12 mouse cellular contexts compared by ENCODE assay signal in genomic region chr6:125232516-125232915, GRCm38 (mm10). TPM values are rescaled to one million over a fixed set of nuclear protein-coding genes. Genes with fewer than 3 reads are reported as not detected.
DNase-seq lines count a peak whose midpoint lies in the region; ATAC-seq and TF ChIP-seq lines count a peak whose summit lies in the region.
"Had no signal": no experiment of that assay in that cellular context is flagged by ENCODE, and none has a peak within 500 bp of the region (broad histone marks: within the 10 kb centered on the region; RNA-seq: fewer than 3 reads in every experiment).

No protein-coding gene starts in this region.

- H3K27ac ChIP-seq in heart, embryonic 12.5 days (ENCODE audit: poor library complexity, severe bottlenecking): 0 out of 2 replicates have a peak overlapping the region, but pooled peaks have one; percentile 81
- no peak overlapping the region for H3K27ac ChIP-seq in lung, embryonic 14.5 days (ENCODE audit: low read depth)
- peak overlapping the region; percentile 30 for H3K27ac ChIP-seq in MEL (ENCODE audit: control insufficient read depth, low read depth, low read length)
- H3K27ac ChIP-seq in liver, embryonic 15.5 days (replicated peaks): peak overlapping the region; percentile 84

- ATAC-seq in heart, embryonic 12.5 days (ENCODE audit: insufficient number of reproducible peaks, low FRiP score): no peak
- no peak for ATAC-seq in lung, embryonic 14.5 days (ENCODE audit: insufficient read depth)
- no peak for ATAC-seq in liver, embryonic 15.5 days (ENCODE audit: insufficient read depth)
- ATAC-seq in CD4-positive, CD25-positive, alpha-beta regulatory T cell, adult 4 months: no peak
- no peak for ATAC-seq in frontal cortex, adult (ENCODE audit: low TSS enrichment)

- H3K4me2 ChIP-seq in heart, embryonic 12.5 days: no peak overlapping the region
- H3K4me2 ChIP-seq in lung, embryonic 14.5 days: peak overlapping the region; percentile 98; the same call in 1 of the 2 replicates
- peak overlapping the region; percentile 86 for H3K4me2 ChIP-seq in liver, embryonic 15.5 days

- no peak overlapping the region for H3K9ac ChIP-seq in heart, embryonic 12.5 days
- H3K9ac ChIP-seq in lung, embryonic 14.5 days: no peak overlapping the region
- peak overlapping the region; percentile 85 for H3K9ac ChIP-seq in MEL (ENCODE audit: control insufficient read depth, low read depth, low read length, poor library complexity, severe bottlenecking)
- 0 out of 2 replicates have a peak overlapping the region, but pooled peaks have one; percentile 62 for H3K9ac ChIP-seq in liver, embryonic 15.5 days

- no peak for TF ChIP-seq POLR2A in MEL (IDR thresholded peaks at IDR 0.05; ENCODE audit: control insufficient read depth in 1 of 2, insufficient read depth in 1 of 2, low read depth in 1 of 2, low read length in 2 of 2, poor library complexity in 1 of 2)

- no peaks in the 10 kb centered on the region for H3K9me3 ChIP-seq in heart, embryonic 12.5 days (replicated peaks)
- no peaks in the 10 kb centered on the region for H3K9me3 ChIP-seq in lung, embryonic 14.5 days (ENCODE audit: low read depth, low read length)
- H3K9me3 ChIP-seq in MEL (replicated peaks; ENCODE audit: insufficient read depth, low read length): no peaks in the 10 kb centered on the region
- H3K9me3 ChIP-seq in liver, embryonic 15.5 days (replicated peaks): no peaks in the 10 kb centered on the region

- TF ChIP-seq EP300 in MEL (IDR thresholded peaks at IDR 0.05; ENCODE audit: low read depth in 1 of 2, low read length in 2 of 2): peak; percentile 14 to 41; a peak in 1 of 4 replicates

- no peak for DNase-seq in heart, adult 11 months
- no peak for DNase-seq in lung, embryonic 14.5 days
- no peak for DNase-seq in lung, postnatal 4 days
- peak; percentile 58 for DNase-seq in MEL (ENCODE audit: low read depth, low spot score)
- DNase-seq: adrenal gland, postnatal 36 days; cerebellum, adult 8-10 months; forebrain, postnatal 0 days had no signal

- H3K36me3 ChIP-seq in heart, embryonic 12.5 days: no peaks in the 10 kb centered on the region
- no peaks in the 10 kb centered on the region for H3K36me3 ChIP-seq in lung, embryonic 14.5 days (ENCODE audit: insufficient read depth)
- peaks cover 0 to 9% of the 10 kb centered on the region in 2 experiments; a peak in 2 of 4 replicates for H3K36me3 ChIP-seq in MEL (ENCODE audit: control insufficient read depth in 1 of 2, insufficient read depth in 2 of 2, low read length in 2 of 2)
- no peaks in the 10 kb centered on the region for H3K36me3 ChIP-seq in liver, embryonic 15.5 days (replicated peaks)

- TF ChIP-seq RAD21 in MEL (IDR thresholded peaks at IDR 0.05; ENCODE audit: low read depth, low read length): no peak

- no peak for TF ChIP-seq CTCF in lung, embryonic 14.5 days (IDR thresholded peaks at IDR 0.05; ENCODE audit: low read depth)
- TF ChIP-seq CTCF in MEL (IDR thresholded peaks at IDR 0.05 in 2 of 3, conservative IDR thresholded peaks at IDR 0.05 in 1 of 3; ENCODE audit: control insufficient read depth in 1 of 3, insufficient read depth in 1 of 3, low read depth in 2 of 3, low read length in 3 of 3, poor library complexity in 1 of 3, severe bottlenecking in 1 of 3): no peak

- H3K79me2 ChIP-seq in MEL (ENCODE audit: control insufficient read depth, insufficient read depth, low read length, poor library complexity): peaks cover 4% of the 10 kb centered on the region; the same call in 1 of the 2 replicates

- H3K4me3 ChIP-seq in heart, embryonic 12.5 days: no peak overlapping the region
- H3K4me3 ChIP-seq in lung, embryonic 14.5 days (ENCODE audit: low read depth, low read length): no peak overlapping the region
- H3K4me3 ChIP-seq in MEL (ENCODE audit: control insufficient read depth in 1 of 2, insufficient read depth in 1 of 2, low read depth in 2 of 2, low read length in 2 of 2): peak overlapping the region; percentile 84 to 89; a peak in 3 of 4 replicates
- H3K4me3 ChIP-seq in liver, embryonic 15.5 days (replicated peaks): peak overlapping the region; percentile 66

- H3K4me1 ChIP-seq in heart, embryonic 12.5 days (replicated peaks): peaks cover 31% of the 10 kb centered on the region
- no peaks in the 10 kb centered on the region; the same call in 1 of the 2 replicates for H3K4me1 ChIP-seq in lung, embryonic 14.5 days (ENCODE audit: insufficient read depth)
- peaks cover 3 to 17% of the 10 kb centered on the region in 2 experiments; a peak in 3 of 4 replicates for H3K4me1 ChIP-seq in MEL (ENCODE audit: control insufficient read depth in 1 of 2, insufficient read depth in 2 of 2, low read length in 2 of 2)
- peaks cover 35% of the 10 kb centered on the region for H3K4me1 ChIP-seq in liver, embryonic 15.5 days (replicated peaks)

- WGBS in heart, embryonic 12.5 days: 67% methylated on average over 6 of the region's 6 CpGs
- 69% methylated on average over 6 of the region's 6 CpGs for WGBS in lung, embryonic 14.5 days
- 29% methylated on average over 6 of the region's 6 CpGs for WGBS in liver, embryonic 15.5 days (ENCODE audit: insufficient replicate concordance)

- H3K27me3 ChIP-seq in heart, embryonic 12.5 days (replicated peaks): no peaks in the 10 kb centered on the region
- H3K27me3 ChIP-seq in lung, embryonic 14.5 days (ENCODE audit: insufficient read depth, low read length): no peaks in the 10 kb centered on the region
- no peaks in the 10 kb centered on the region for H3K27me3 ChIP-seq in MEL (ENCODE audit: control insufficient read depth in 1 of 2, insufficient read depth in 2 of 2, low read length in 2 of 2)
- no peaks in the 10 kb centered on the region for H3K27me3 ChIP-seq in liver, embryonic 15.5 days

TF ChIP-seq in MEL, 35 proteins besides CTCF, POLR2A, EP300 and RAD21 (continues in another document):
- TF ChIP-seq GATA1 (IDR thresholded peaks at IDR 0.05; ENCODE audit: low read depth, low read length) (0 out of 2 replicates have a peak, but pooled peaks have one; percentile 21), GABPA (IDR thresholded peaks at IDR 0.05; ENCODE audit: low read depth, low read length) (no peak), TCF12 (IDR thresholded peaks at IDR 0.05; ENCODE audit: low read depth, low read length) (peak; percentile 68; the same call in 1 of the 2 replicates), MXI1 (IDR thresholded peaks at IDR 0.05; ENCODE audit: low read depth, low read length) (peak; percentile 45; the same call in 1 of the 2 replicates), ETS1 (IDR thresholded peaks at IDR 0.05; ENCODE audit: low read depth, low read length) (peak; percentile 45; the same call in 1 of the 2 replicates), USF1 (IDR thresholded peaks at IDR 0.05; ENCODE audit: low read depth, low read length) (no peak)

RNA-seq across cellular contexts. Expression of gene Tapbpl, which starts 0.9 kb away (rescaled TPM):
- polyA plus RNA-seq in heart, embryonic 12.5 days (2016; fragmentation: Nextera tagmentation; extraction: Ambion mirVana): 3.1 and 3.3 TPM in 2 replicates
- 4.3 and 5.4 TPM in 2 replicates for polyA plus RNA-seq in lung, embryonic 14.5 days (2014; fragmentation: Nextera tagmentation; extraction: Ambion mirVana)
- total RNA-seq in MEL (2012; rRNA removed): 2.1 and 2.5 TPM in 2 replicates
- polyA plus RNA-seq in MEL (2012; ENCODE audit: insufficient read depth in 1 of 2, insufficient read length in 2 of 2, low read depth in 1 of 2, low replicate concordance in 2 of 2, missing spikeins in 1 of 2): 1 to 10 TPM in 1 of 2 experiments, not detected in 1; 5.2 TPM
- polyA plus RNA-seq in liver, embryonic 15.5 days (2015; fragmentation: Nextera tagmentation; extraction: Ambion mirVana): 8.4 and 9.0 TPM in 2 replicates
- 100 to 1,000 TPM in 1 of 2 experiments, 10 to 100 TPM in 1; 88.2 to 156 TPM for polyA plus RNA-seq in CD4-positive, CD25-positive, alpha-beta regulatory T cell, adult 4 months (2017; shearing (Covaris generic))

RNA-seq across cellular contexts. Expression of gene Cd27, which starts 4.3 kb away (rescaled TPM):
- 0.96 and 2.0 TPM in 2 replicates for polyA plus RNA-seq in heart, embryonic 12.5 days (2016; fragmentation: Nextera tagmentation; extraction: Ambion mirVana)
- polyA plus RNA-seq in lung, embryonic 14.5 days (2014; fragmentation: Nextera tagmentation; extraction: Ambion mirVana): 1.9 and 2.0 TPM in 2 replicates
- not detected in 2 replicates for total RNA-seq in MEL (2012; rRNA removed)
- under 1 TPM in 1 of 2 experiments, not detected in 1; 0.46 TPM for polyA plus RNA-seq in MEL (2012; ENCODE audit: insufficient read depth in 1 of 2, insufficient read length in 2 of 2, low read depth in 1 of 2, low replicate concordance in 2 of 2, missing spikeins in 1 of 2)
- polyA plus RNA-seq in liver, embryonic 15.5 days (2015; fragmentation: Nextera tagmentation; extraction: Ambion mirVana): 1.3 and 1.6 TPM in 2 replicates
- 100 to 1,000 TPM; 638 to 724 TPM for polyA plus RNA-seq in CD4-positive, CD25-positive, alpha-beta regulatory T cell, adult 4 months (2017; shearing (Covaris generic))
- total RNA-seq: forebrain, postnatal 0 days; left cerebral cortex, adult 2 months had no signal

RNA-seq across cellular contexts. Expression of gene Vamp1, which starts 17.2 kb away (rescaled TPM):
- polyA plus RNA-seq in heart, embryonic 12.5 days (2016; fragmentation: Nextera tagmentation; extraction: Ambion mirVana): 4.2 and 4.3 TPM in 2 replicates
- 2.4 and 2.6 TPM in 2 replicates for polyA plus RNA-seq in lung, embryonic 14.5 days (2014; fragmentation: Nextera tagmentation; extraction: Ambion mirVana)
- 1.1 and 1.5 TPM in 2 replicates for total RNA-seq in MEL (2012; rRNA removed)
- polyA plus RNA-seq in MEL (2012; ENCODE audit: insufficient read depth in 1 of 2, insufficient read length in 2 of 2, low read depth in 1 of 2, low replicate concordance in 2 of 2, missing spikeins in 1 of 2): 1 to 10 TPM in 1 of 2 experiments, not detected in 1; 5.5 TPM
- polyA plus RNA-seq in liver, embryonic 15.5 days (2015; fragmentation: Nextera tagmentation; extraction: Ambion mirVana): 1.8 and 1.9 TPM in 2 replicates
- polyA plus RNA-seq in CD4-positive, CD25-positive, alpha-beta regulatory T cell, adult 4 months (2017; shearing (Covaris generic)): 10 to 100 TPM; 17.0 to 28.4 TPM

RNA-seq across cellular contexts. Expression of gene Mrpl51, which starts 40.9 kb away (rescaled TPM):
- polyA plus RNA-seq in heart, embryonic 12.5 days (2016; fragmentation: Nextera tagmentation; extraction: Ambion mirVana): 217 and 218 TPM in 2 replicates
- 202 and 205 TPM in 2 replicates for polyA plus RNA-seq in lung, embryonic 14.5 days (2014; fragmentation: Nextera tagmentation; extraction: Ambion mirVana)
- total RNA-seq in MEL (2012; rRNA removed): 208 and 251 TPM in 2 replicates
- 100 to 1,000 TPM in 1 of 2 experiments, not detected in 1; 286 TPM for polyA plus RNA-seq in MEL (2012; ENCODE audit: insufficient read depth in 1 of 2, insufficient read length in 2 of 2, low read depth in 1 of 2, low replicate concordance in 2 of 2, missing spikeins in 1 of 2)
- polyA plus RNA-seq in liver, embryonic 15.5 days (2015; fragmentation: Nextera tagmentation; extraction: Ambion mirVana): 145 and 160 TPM in 2 replicates
- 10 to 100 TPM; 67.5 to 77.7 TPM for polyA plus RNA-seq in CD4-positive, CD25-positive, alpha-beta regulatory T cell, adult 4 months (2017; shearing (Covaris generic))

RNA-seq across cellular contexts. Expression of gene Ncapd2, which starts 41.0 kb away (rescaled TPM):
- polyA plus RNA-seq in heart, embryonic 12.5 days (2016; fragmentation: Nextera tagmentation; extraction: Ambion mirVana): 99.0 and 112 TPM in 2 replicates
- 151 and 167 TPM in 2 replicates for polyA plus RNA-seq in lung, embryonic 14.5 days (2014; fragmentation: Nextera tagmentation; extraction: Ambion mirVana)
- 86.6 and 88.8 TPM in 2 replicates for total RNA-seq in MEL (2012; rRNA removed)
- 100 to 1,000 TPM in 1 of 2 experiments, not detected in 1; 394 TPM for polyA plus RNA-seq in MEL (2012; ENCODE audit: insufficient read depth in 1 of 2, insufficient read length in 2 of 2, low read depth in 1 of 2, low replicate concordance in 2 of 2, missing spikeins in 1 of 2)
- 93.2 and 109 TPM in 2 replicates for polyA plus RNA-seq in liver, embryonic 15.5 days (2015; fragmentation: Nextera tagmentation; extraction: Ambion mirVana)
- 10 to 100 TPM; 22.6 to 49.4 TPM for polyA plus RNA-seq in CD4-positive, CD25-positive, alpha-beta regulatory T cell, adult 4 months (2017; shearing (Covaris generic))

Comparison
In these comparisons a context has a peak if more than half of its experiments do, and no peak if none do; other contexts are left out.
1. H3K4me3 ChIP-seq: peak in MEL (2 of 2) and liver, embryonic 15.5 days (single experiment); none in heart, embryonic 12.5 days (single experiment) and lung, embryonic 14.5 days (single experiment).
2. H3K9ac ChIP-seq: peak in MEL (single experiment) and liver, embryonic 15.5 days (single experiment); none in heart, embryonic 12.5 days (single experiment) and lung, embryonic 14.5 days (single experiment).
3. RNA of gene Cd27, which starts 4.3 kb away (polyA plus RNA-seq): 638 to 724 TPM in CD4-positive, CD25-positive, alpha-beta regulatory T cell, adult 4 months; 0.96 to 2.0 TPM in heart, embryonic 12.5 days, 1.9 to 2.0 TPM in lung, embryonic 14.5 days, 1.3 to 1.6 TPM in liver, embryonic 15.5 days and 0.46 TPM in MEL; every median in the first group is over 100 times any median in the second.